Mouse (Mus musculus) midbrain, embryonic 14.5 days (tissue): ENCODE data around the gene Sall4. TPM values are rescaled to one million over a fixed set of nuclear protein-coding genes. Genes with fewer than 3 reads are reported as not detected.

Source experiments
- ATAC-seq: fragments of 200-750 bp; cut with Nextera tagmentation; 2 replicates; pipeline ENCODE4 v1.8.0; 2017; ENCODE audit warnings: moderate number of reproducible peaks, moderate library complexity; ENCODE audit not compliant: low FRiP score, low TSS enrichment
- DNase-seq: peaks from one replicate; pipeline ENCODE4 v3.0.0-alpha.2; 2015
- H3K27ac ChIP-seq: fragments of 300-500 bp; sonication (generic); replicated peaks from 2 replicates; pipeline ENCODE4 v1.5.1; 2014; ENCODE audit warnings: mild to moderate bottlenecking, low read depth, low read length, moderate library complexity
- H3K27me3 ChIP-seq: fragments of 300-500 bp; sonication (generic); 2 replicates; pipeline ENCODE4 v1.6.1; 2014; ENCODE audit warnings: low read length, control low read depth, mixed read lengths; ENCODE audit not compliant: control insufficient read depth, insufficient read depth
- H3K36me3 ChIP-seq: fragments of 300-500 bp; sonication (generic); 2 replicates; pipeline ENCODE4 v1.6.1; 2014; ENCODE audit warnings: low read length, control low read depth; ENCODE audit not compliant: control insufficient read depth, insufficient read depth
- H3K4me1 ChIP-seq: fragments of 300-500 bp; sonication (generic); 2 replicates; pipeline ENCODE4 v1.6.1; 2014; ENCODE audit warnings: mild to moderate bottlenecking, antibody characterized with exemption, low read length, control low read depth; ENCODE audit not compliant: control insufficient read depth, insufficient read depth
- H3K4me2 ChIP-seq: fragments of 300-500 bp; sonication (generic); 2 replicates; pipeline ENCODE4 v1.6.1; 2014; ENCODE audit warnings: mild to moderate bottlenecking, low read length, moderate library complexity
- H3K4me3 ChIP-seq: fragments of 300-500 bp; sonication (generic); replicated peaks from 2 replicates; pipeline ENCODE4 v1.5.1; 2014; ENCODE audit warnings: low read depth, low read length
- H3K9ac ChIP-seq: fragments of 300-500 bp; sonication (generic); replicated peaks from 2 replicates; pipeline ENCODE4 v1.6.1; 2014; ENCODE audit warnings: mild to moderate bottlenecking, low read length, moderate library complexity
- H3K9me3 ChIP-seq: fragments of 300-500 bp; sonication (generic); 2 replicates; pipeline ENCODE4 v1.6.1; 2016; ENCODE audit warnings: low read length, control low read depth, mixed read lengths; ENCODE audit not compliant: control insufficient read depth
- WGBS: fragments of 180-500 bp; shearing (Covaris S2); extraction: QIAGEN DNeasy Blood & Tissue Kit; methylation state at CpG from one replicate; pipeline ENCODE4 v1.1.7; 2014; 5-methylcytosine and 5-hydroxymethylcytosine counted together
- polyA plus RNA-seq: library from polyadenylated mRNA; unstranded; fragments of >200 nt; fragmentation: Nextera tagmentation; extraction: Ambion mirVana; gene quantifications from 2 replicates; pipeline ENCODE4 v1.2.1, GENCODE M21; 2014

Gene Sall4
- polyA plus RNA-seq, result 1.8 and 2.6 TPM in 2 replicates

- Histone ChIP-seq H3K36me3 (no peaks in the 10 kb centered on the region), H3K9ac (peak within 1 kb of the TSS; percentile 62), H3K4me1 (peaks cover 35% of the 10 kb centered on the region), H3K4me2 (peak within 1 kb of the TSS; percentile 97), H3K27ac (peak within 1 kb of the TSS; percentile 70; the same call in 1 of the 2 replicates), H3K4me3 (peak within 1 kb of the TSS; percentile 57), H3K9me3 (no peaks in the 10 kb centered on the region), H3K27me3 (peaks cover 20% of the 10 kb centered on the region; the same call in 1 of the 2 replicates)
- 13% methylated on average over 10 of the region's 10 CpGs for WGBS
- DNase-seq, result no peak
- no peak for ATAC-seq
Observed at GRCm38 (mm10) chr2:168767582-168767981, at the start of gene Sall4. Gene Sall4, minus strand, starts transcription at chr2:168767943.

GRCm38 (mm10) chr2:168813243-168813642 lies 45.5 kb upstream of the Sall4 start:
- no peak overlapping the region for H3K27ac ChIP-seq
- no peaks in the 10 kb centered on the region for H3K27me3 ChIP-seq
- H3K4me3 ChIP-seq, result no peak overlapping the region
- no peaks in the 10 kb centered on the region for H3K9me3 ChIP-seq
- 0 out of 2 replicates have a peak, but pooled peaks cover 5% of the 10 kb centered on the region for H3K4me1 ChIP-seq
- ATAC-seq (no peak), DNase-seq (no peak)
- H3K4me2 ChIP-seq, result no peak overlapping the region
- no peaks in the 10 kb centered on the region for H3K36me3 ChIP-seq
- WGBS, result 56% methylated on average over 6 of the region's 6 CpGs
- H3K9ac ChIP-seq, result no peak overlapping the region

GRCm38 (mm10) chr2:168809895-168810294 lies 42.2 kb upstream of the Sall4 start:
- peak; percentile 55 for DNase-seq
- Histone ChIP-seq H3K9ac (peak overlapping the region; percentile 34; the same call in 1 of the 2 replicates), H3K4me1 (0 out of 2 replicates have a peak, but pooled peaks cover 8% of the 10 kb centered on the region), H3K27me3 (no peaks in the 10 kb centered on the region), H3K4me3 (no peak overlapping the region), H3K36me3 (no peaks in the 10 kb centered on the region), H3K27ac (no peak overlapping the region), H3K4me2 (peak overlapping the region; percentile 41), H3K9me3 (no peaks in the 10 kb centered on the region)
- 2% methylated on average over 14 of the region's 14 CpGs for WGBS
- no peak for ATAC-seq

GRCm38 (mm10) chr2:168807681-168808080 lies 39.9 kb upstream of the Sall4 start:
- H3K27ac ChIP-seq, result no peak overlapping the region
- 22% methylated on average over 4 of the region's 4 CpGs for WGBS
- no peaks in the 10 kb centered on the region for H3K36me3 ChIP-seq
- H3K4me3 ChIP-seq, result no peak overlapping the region
- H3K9me3 ChIP-seq, result no peaks in the 10 kb centered on the region
- no peak overlapping the region for H3K4me2 ChIP-seq
- H3K4me1 ChIP-seq, result 0 out of 2 replicates have a peak, but pooled peaks cover 8% of the 10 kb centered on the region
- ATAC-seq (no peak), DNase-seq (no peak)
- no peaks in the 10 kb centered on the region for H3K27me3 ChIP-seq
- H3K9ac ChIP-seq, result no peak overlapping the region

- no peak for ATAC-seq
- 84% methylated on average over 4 of the region's 4 CpGs for WGBS
- Histone ChIP-seq H3K4me1 (0 out of 2 replicates have a peak, but pooled peaks cover 3% of the 10 kb centered on the region), H3K27me3 (no peaks in the 10 kb centered on the region), H3K9me3 (no peaks in the 10 kb centered on the region), H3K4me2 (no peak overlapping the region), H3K27ac (no peak overlapping the region), H3K9ac (no peak overlapping the region), H3K4me3 (no peak overlapping the region), H3K36me3 (no peaks in the 10 kb centered on the region)
- no peak for DNase-seq
Observed at GRCm38 (mm10) chr2:168803849-168804248, 36.1 kb upstream of the Sall4 start.

GRCm38 (mm10) chr2:168799326-168799725 lies 31.6 kb upstream of the Sall4 start:
- H3K4me1 ChIP-seq, result no peaks in the 10 kb centered on the region
- H3K27ac ChIP-seq, result no peak overlapping the region
- H3K9me3 ChIP-seq, result no peaks in the 10 kb centered on the region
- WGBS, result 88% methylated on average over 12 of the region's 12 CpGs
- no peak overlapping the region for H3K4me2 ChIP-seq
- no peaks in the 10 kb centered on the region for H3K27me3 ChIP-seq
- DNase-seq (no peak), ATAC-seq (no peak)
- H3K4me3 ChIP-seq, result no peak overlapping the region
- H3K9ac ChIP-seq, result no peak overlapping the region
- no peaks in the 10 kb centered on the region for H3K36me3 ChIP-seq

GRCm38 (mm10) chr2:168798921-168799320 lies 31.2 kb upstream of the Sall4 start:
- no peaks in the 10 kb centered on the region for H3K4me1 ChIP-seq
- H3K9ac ChIP-seq, result no peak overlapping the region
- H3K9me3 ChIP-seq, result no peaks in the 10 kb centered on the region
- H3K36me3 ChIP-seq, result no peaks in the 10 kb centered on the region
- 87% methylated on average over 7 of the region's 7 CpGs for WGBS
- no peak overlapping the region for H3K4me3 ChIP-seq
- ATAC-seq (no peak), DNase-seq (no peak)
- no peak overlapping the region for H3K27ac ChIP-seq
- H3K27me3 ChIP-seq, result no peaks in the 10 kb centered on the region
- no peak overlapping the region for H3K4me2 ChIP-seq

GRCm38 (mm10) chr2:168791115-168791802 lies 23.5 kb upstream of the Sall4 start:
- peak overlapping the region; percentile 38; the same call in 1 of the 2 replicates for H3K27ac ChIP-seq
- H3K9ac ChIP-seq, result no peak overlapping the region
- H3K4me3 ChIP-seq, result no peak overlapping the region
- H3K4me1 ChIP-seq, result peaks cover 2% of the 10 kb centered on the region; the same call in 1 of the 2 replicates
- DNase-seq (peak; percentile 66), ATAC-seq (peak; percentile 50; the same call in 1 of the 2 replicates)
- no peak overlapping the region for H3K4me2 ChIP-seq
- no peaks in the 10 kb centered on the region for H3K27me3 ChIP-seq
- H3K9me3 ChIP-seq, result no peaks in the 10 kb centered on the region
- WGBS, result 45% methylated on average over 4 of the region's 4 CpGs
- no peaks in the 10 kb centered on the region for H3K36me3 ChIP-seq

GRCm38 (mm10) chr2:168786174-168786573 lies 18.4 kb upstream of the Sall4 start:
- no peaks in the 10 kb centered on the region for H3K36me3 ChIP-seq
- no peak for ATAC-seq
- DNase-seq, result no peak
- no peak overlapping the region for H3K4me2 ChIP-seq
- H3K9me3 ChIP-seq, result no peaks in the 10 kb centered on the region
- no peak overlapping the region for H3K9ac ChIP-seq
- no peak overlapping the region for H3K4me3 ChIP-seq
- peaks cover under 1% of the 10 kb centered on the region; the same call in 1 of the 2 replicates for H3K4me1 ChIP-seq
- no peaks in the 10 kb centered on the region for H3K27me3 ChIP-seq
- H3K27ac ChIP-seq, result no peak overlapping the region
- 93% methylated on average over 9 of the region's 9 CpGs for WGBS
